Mouse (Mus musculus) forebrain, embryonic 16.5 days (tissue): ENCODE measurements at regions not wholly inside any gene's neighbourhood (a gene's known extent, or its start where the extent isn't known, plus 50 kb on each side); places are given as distances from the start of the nearest gene placed in this dataset.
"Not testable (repeated sequence)": the region's sequence is repeated elsewhere in the genome, so short reads cannot be mapped to it uniquely, and the experiment has no call there.

Experiments used
- ATAC-seq: fragments of 200-750 bp; cut with Nextera tagmentation; 2 replicates; pipeline ENCODE4 v1.8.0; 2017; ENCODE audit warnings: mild to moderate bottlenecking, moderate library complexity
- H3K27ac ChIP-seq: fragments of 300-500 bp; sonication (generic); 2 replicates; pipeline ENCODE4 v1.5.1; 2014; ENCODE audit warnings: low read length, control low read depth
- H3K27me3 ChIP-seq: fragments of 300-500 bp; sonication (generic); replicated peaks from 2 replicates; pipeline ENCODE4 v1.6.1; 2014; ENCODE audit warnings: low read length; ENCODE audit not compliant: control insufficient read depth, insufficient read depth
- H3K36me3 ChIP-seq: fragments of 300-500 bp; sonication (generic); 2 replicates; pipeline ENCODE4 v1.6.1; 2014; ENCODE audit not compliant: control insufficient read depth, insufficient read depth
- H3K4me1 ChIP-seq: fragments of 300-500 bp; sonication (generic); replicated peaks from 2 replicates; pipeline ENCODE4 v1.6.1; 2014; ENCODE audit warnings: low read length; ENCODE audit not compliant: control insufficient read depth, insufficient read depth
- H3K4me2 ChIP-seq: fragments of 300-500 bp; sonication (generic); 2 replicates; pipeline ENCODE4 v1.6.1; 2014; ENCODE audit warnings: mild to moderate bottlenecking, low read length, control low read depth
- H3K4me3 ChIP-seq: fragments of 300-500 bp; sonication (generic); replicated peaks from 2 replicates; pipeline ENCODE4 v1.5.1; 2014; ENCODE audit warnings: mild to moderate bottlenecking, low read length, control low read depth
- H3K9ac ChIP-seq: fragments of 300-500 bp; sonication (generic); replicated peaks from 2 replicates; pipeline ENCODE4 v1.6.1; 2014; ENCODE audit warnings: low read depth, low read length, control low read depth
- H3K9me3 ChIP-seq: fragments of 300-500 bp; sonication (generic); 2 replicates; pipeline ENCODE4 v1.6.1; 2016; ENCODE audit warnings: low read length; ENCODE audit not compliant: control insufficient read depth
- WGBS: fragments of 180-500 bp; shearing (Covaris S2); extraction: QIAGEN DNeasy Blood & Tissue Kit; methylation state at CpG from one replicate; pipeline ENCODE4 v1.1.7; 2014; 5-methylcytosine and 5-hydroxymethylcytosine counted together

DNA sequence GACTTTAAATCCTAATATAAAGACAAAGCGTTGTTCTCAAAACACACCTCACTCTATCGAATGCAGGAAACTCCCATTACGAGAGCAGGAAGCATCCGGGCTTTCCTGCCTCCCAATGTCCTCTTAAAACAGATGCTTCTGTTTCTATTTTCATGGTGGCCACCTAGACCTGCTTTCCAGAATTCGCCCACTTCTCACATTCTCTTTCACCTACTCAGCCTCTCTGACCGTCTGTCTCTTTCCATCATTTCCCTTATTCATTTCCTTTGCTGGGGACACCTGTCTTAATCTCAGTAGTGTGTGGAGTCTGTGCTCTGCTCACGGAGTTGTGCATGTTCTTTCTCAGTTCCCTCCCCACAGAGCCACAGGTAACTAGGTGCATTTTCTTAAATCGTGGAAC is 240.3 kb downstream of the Fam198b start:
- WGBS: 94% methylated on average over 8 of the region's 8 CpGs
- no peak overlapping the region for H3K27ac ChIP-seq
- no peak for ATAC-seq
- H3K4me1 ChIP-seq: no peaks in the 10 kb centered on the region
- H3K9ac ChIP-seq: no peak overlapping the region
- H3K36me3 ChIP-seq: no peaks in the 10 kb centered on the region
- no peak overlapping the region for H3K4me3 ChIP-seq
- H3K4me2 ChIP-seq: no peak overlapping the region
- no peaks in the 10 kb centered on the region for H3K27me3 ChIP-seq
- H3K9me3 ChIP-seq: no peaks in the 10 kb centered on the region

DNA sequence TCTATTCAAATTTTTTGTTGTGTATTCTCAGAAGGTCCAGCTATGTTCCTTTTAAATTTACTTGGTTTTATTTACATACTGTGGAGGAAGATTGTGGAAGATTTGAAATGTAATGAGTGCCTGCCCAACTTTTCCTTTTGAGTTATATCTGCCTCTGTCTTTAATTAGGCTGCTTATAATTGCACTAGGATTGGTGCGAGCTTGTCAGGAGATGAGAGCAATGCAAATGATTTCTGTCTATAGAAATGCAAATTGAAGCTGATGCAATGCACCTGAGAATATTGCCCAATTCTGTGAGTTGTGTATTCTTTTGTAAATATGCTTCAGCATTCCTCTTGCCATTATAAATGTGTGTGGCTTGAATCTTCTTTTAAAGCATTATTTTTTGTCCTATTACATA is 257.4 kb downstream of the Fam198b start:
- Histone ChIP-seq H3K4me1 (no peaks in the 10 kb centered on the region), H3K4me2 (no peak overlapping the region), H3K9ac (no peak overlapping the region), H3K27ac (no peak overlapping the region), H3K4me3 (no peak overlapping the region), H3K27me3 (no peaks in the 10 kb centered on the region), H3K9me3 (no peaks in the 10 kb centered on the region), H3K36me3 (no peaks in the 10 kb centered on the region)
- ATAC-seq: no peak
- WGBS: 13% methylated on average over 1 of the region's 1 CpGs

DNA sequence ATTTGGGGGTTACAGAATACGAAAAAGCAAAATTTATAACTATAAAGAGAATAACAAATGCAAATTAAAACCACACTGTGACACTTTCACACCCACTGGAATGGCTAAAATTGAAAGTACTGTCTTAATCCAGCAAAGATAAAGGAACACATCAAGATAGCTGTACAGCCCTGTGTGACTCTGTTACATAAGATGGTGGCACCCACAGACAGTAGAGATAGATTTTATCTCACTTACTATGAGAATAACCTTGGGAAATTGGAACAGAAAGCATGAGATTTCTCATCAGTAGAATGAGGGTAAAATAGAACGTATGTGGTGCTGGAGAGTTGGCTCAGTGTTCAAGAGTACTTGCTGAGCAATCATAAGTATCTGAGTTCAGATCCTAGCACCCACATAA is 276.1 kb downstream of the Fam198b start:
- H3K9ac ChIP-seq: no peak overlapping the region
- ATAC-seq: no peak
- no peaks in the 10 kb centered on the region for H3K9me3 ChIP-seq
- no peaks in the 10 kb centered on the region for H3K27me3 ChIP-seq
- no peaks in the 10 kb centered on the region for H3K4me1 ChIP-seq
- H3K4me3 ChIP-seq: no peak overlapping the region
- H3K27ac ChIP-seq: no peak overlapping the region
- no peaks in the 10 kb centered on the region for H3K36me3 ChIP-seq
- H3K4me2 ChIP-seq: no peak overlapping the region
- 87% methylated on average over 2 of the region's 2 CpGs for WGBS

DNA sequence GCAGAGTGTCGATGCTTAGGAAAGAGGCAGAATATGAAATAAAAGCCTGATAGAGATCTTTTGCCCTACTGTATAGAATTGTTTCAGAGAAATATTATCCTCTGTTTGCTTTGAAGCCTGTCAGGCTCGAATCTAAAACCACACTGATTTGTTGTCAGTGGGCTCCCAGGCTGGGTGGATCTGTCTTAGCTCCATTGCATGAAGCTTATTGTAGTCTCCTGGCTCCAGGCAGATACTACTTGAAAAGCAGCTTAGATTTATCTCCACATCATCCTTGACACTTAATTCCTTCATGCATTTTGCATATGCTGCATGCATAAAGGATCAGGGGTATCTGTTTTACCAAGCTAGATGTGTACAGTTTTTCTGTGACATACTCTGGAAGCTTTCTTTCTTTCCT is 297.4 kb downstream of the Fam198b start:
- Histone ChIP-seq H3K4me3 (no peak overlapping the region), H3K9me3 (no peaks in the 10 kb centered on the region), H3K27ac (no peak overlapping the region), H3K27me3 (no peaks in the 10 kb centered on the region), H3K4me1 (no peaks in the 10 kb centered on the region), H3K9ac (no peak overlapping the region), H3K36me3 (no peaks in the 10 kb centered on the region), H3K4me2 (no peak overlapping the region)
- WGBS: 64% methylated on average over 2 of the region's 2 CpGs
- ATAC-seq: no peak

DNA sequence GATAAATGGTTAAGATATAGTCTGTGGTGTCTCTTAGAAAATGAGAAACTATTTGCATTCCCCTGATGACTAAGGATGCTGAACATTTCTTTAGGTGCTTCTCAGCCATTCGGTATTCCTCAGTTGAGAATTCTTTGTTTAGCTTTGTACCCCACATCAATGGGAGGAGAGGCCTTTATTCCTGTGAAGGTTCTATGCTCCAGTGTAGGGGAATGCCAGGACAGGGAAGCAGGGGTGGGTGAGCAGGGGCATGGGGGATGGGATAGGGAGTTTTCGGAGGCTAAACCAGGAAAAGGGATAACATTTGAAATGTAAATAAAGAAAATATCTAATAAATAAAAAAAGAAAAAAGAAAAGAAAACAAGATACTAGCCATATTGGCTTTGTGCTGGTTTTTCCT is 297.8 kb downstream of the Fam198b start:
- not testable (repeated sequence) for ATAC-seq, H3K9me3 ChIP-seq, H3K9ac ChIP-seq, H3K36me3 ChIP-seq, H3K4me2 ChIP-seq, H3K27me3 ChIP-seq, H3K4me3 ChIP-seq, H3K4me1 ChIP-seq, H3K27ac ChIP-seq
- 38% methylated on average over 2 of the region's 2 CpGs for WGBS

DNA sequence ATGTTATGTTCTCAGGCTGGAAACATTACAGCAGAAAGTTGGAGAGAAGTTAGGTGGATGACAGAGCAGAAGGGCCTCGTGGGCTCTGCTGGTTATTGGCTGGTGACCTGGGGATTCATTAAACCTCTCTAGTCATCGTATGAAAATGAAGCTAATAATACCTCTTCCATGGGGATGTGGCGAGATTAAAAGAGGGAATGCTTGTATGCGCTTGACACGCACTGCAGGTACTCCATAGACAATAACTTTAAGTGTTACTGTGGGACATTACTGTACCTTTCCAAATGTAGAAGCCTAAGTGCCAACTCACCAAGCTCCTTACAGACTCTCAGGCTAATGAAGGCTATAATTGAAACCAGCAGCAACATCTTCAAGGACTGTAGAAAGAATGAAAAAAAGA is 303.1 kb downstream of the Fam198b start:
- WGBS: 80% methylated on average over 5 of the region's 5 CpGs
- H3K9me3 ChIP-seq: no peaks in the 10 kb centered on the region
- H3K9ac ChIP-seq: no peak overlapping the region
- no peak for ATAC-seq
- no peaks in the 10 kb centered on the region for H3K36me3 ChIP-seq
- no peak overlapping the region for H3K4me2 ChIP-seq
- no peak overlapping the region for H3K4me3 ChIP-seq
- H3K4me1 ChIP-seq: no peaks in the 10 kb centered on the region
- H3K27ac ChIP-seq: no peak overlapping the region
- H3K27me3 ChIP-seq: no peaks in the 10 kb centered on the region

DNA sequence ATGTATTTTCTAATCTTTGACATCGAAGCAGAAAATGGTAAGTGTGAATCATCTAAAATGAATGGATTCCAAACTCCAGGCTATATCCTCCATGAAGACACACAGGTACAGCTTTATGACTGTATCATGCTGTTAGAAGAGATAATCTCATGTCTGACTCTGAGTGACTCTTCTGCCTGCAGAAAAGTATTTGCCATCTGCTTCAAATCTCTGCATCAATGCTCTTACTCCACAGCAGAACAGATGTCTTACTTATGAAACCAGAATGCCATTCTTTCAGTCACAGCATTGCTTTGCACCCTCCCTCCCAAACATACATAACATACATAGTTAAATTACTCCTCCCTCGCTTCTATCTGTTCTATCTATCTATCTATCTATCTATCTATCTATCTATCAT is 316.6 kb downstream of the Fam198b start:
- H3K9me3 ChIP-seq: no peaks in the 10 kb centered on the region
- no peak overlapping the region for H3K4me3 ChIP-seq
- H3K4me2 ChIP-seq: no peak overlapping the region
- H3K9ac ChIP-seq: no peak overlapping the region
- H3K27ac ChIP-seq: no peak overlapping the region; the same call in 1 of the 2 replicates
- H3K27me3 ChIP-seq: no peaks in the 10 kb centered on the region
- H3K36me3 ChIP-seq: no peaks in the 10 kb centered on the region
- no peak for ATAC-seq
- peaks cover 4% of the 10 kb centered on the region for H3K4me1 ChIP-seq
- 85% methylated on average over 2 of the region's 2 CpGs for WGBS

DNA sequence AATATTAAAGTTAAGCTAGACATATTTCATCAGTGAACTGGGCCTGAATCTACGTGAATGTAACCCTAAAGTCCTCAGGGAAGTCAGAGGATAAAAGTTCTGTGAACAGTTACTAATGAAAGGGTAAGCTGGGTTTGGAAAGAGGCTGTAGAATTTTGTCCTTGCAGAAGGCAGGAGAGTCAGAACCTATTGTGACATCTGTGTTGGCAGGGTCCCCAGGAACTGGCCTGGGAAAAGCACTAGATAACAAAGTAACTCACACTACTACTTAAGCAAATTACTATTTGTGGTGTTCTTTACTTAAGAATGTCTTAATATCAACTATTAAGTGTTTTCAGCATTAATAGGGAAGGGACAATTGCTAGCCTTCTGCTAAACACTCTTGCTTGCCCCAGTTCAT is 320.5 kb downstream of the Fam198b start:
- H3K4me2 ChIP-seq: no peak overlapping the region
- peaks cover 8% of the 10 kb centered on the region for H3K4me1 ChIP-seq
- H3K4me3 ChIP-seq: no peak overlapping the region
- H3K36me3 ChIP-seq: no peaks in the 10 kb centered on the region
- 36% methylated on average over 1 of the region's 1 CpGs for WGBS
- H3K27ac ChIP-seq: no peak overlapping the region; the same call in 1 of the 2 replicates
- no peak overlapping the region for H3K9ac ChIP-seq
- no peaks in the 10 kb centered on the region for H3K9me3 ChIP-seq
- no peaks in the 10 kb centered on the region for H3K27me3 ChIP-seq
- ATAC-seq: no peak

DNA sequence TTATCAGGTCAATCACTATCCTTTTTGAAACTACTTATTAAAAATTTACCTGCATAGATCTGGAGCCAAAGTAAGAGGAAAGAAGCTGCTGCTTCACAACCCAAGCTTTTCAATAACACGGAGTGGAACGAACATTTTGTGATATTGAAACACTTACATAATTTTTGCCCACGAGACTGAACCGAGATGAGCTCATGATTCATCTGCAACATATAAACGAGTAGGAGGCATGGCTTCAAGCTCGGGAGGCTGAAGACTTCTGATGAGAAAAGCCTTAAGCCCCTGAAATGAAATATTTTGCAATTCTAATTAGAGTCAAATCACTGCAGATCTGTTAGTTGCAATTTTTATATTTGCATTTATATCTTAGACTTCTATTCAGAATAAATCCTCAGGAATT is 321.0 kb downstream of the Fam198b start:
- no peaks in the 10 kb centered on the region for H3K36me3 ChIP-seq
- no peak overlapping the region for H3K9ac ChIP-seq
- H3K4me1 ChIP-seq: peaks cover 8% of the 10 kb centered on the region
- H3K9me3 ChIP-seq: no peaks in the 10 kb centered on the region
- H3K4me3 ChIP-seq: no peak overlapping the region
- whole genome bisulfite sequencing: 48% methylated on average over 6 of the region's 6 CpGs
- no peak overlapping the region for H3K4me2 ChIP-seq
- no peak for ATAC-seq
- no peaks in the 10 kb centered on the region for H3K27me3 ChIP-seq
- H3K27ac ChIP-seq: peak overlapping the region; percentile 12; the same call in 1 of the 2 replicates

DNA sequence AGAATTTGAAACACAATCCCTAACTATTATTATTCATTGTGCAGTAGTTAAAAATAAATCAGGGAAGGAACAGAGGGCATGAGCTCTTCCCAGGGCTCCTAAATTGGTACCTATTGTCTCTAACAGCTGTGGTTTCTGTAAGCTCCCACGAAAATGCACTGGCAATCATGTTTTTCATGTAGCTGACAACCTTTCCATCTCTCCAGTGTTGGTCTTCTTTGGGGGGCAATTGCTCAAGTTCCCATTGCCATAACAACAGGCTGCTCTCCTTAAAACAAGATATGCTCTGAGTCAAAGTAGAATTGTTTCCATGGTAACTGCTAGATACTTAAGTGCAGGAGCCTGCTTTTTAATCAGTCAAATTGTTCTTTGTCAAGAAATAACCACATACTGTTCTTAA is 322.7 kb downstream of the Fam198b start:
- ATAC-seq: peak; percentile 79
- H3K27ac ChIP-seq: peak overlapping the region; percentile 72

More for the DNA sequence above, 322.7 kb downstream of the Fam198b start:
- H3K9me3 ChIP-seq: no peaks in the 10 kb centered on the region
- H3K4me2 ChIP-seq: no peak overlapping the region
- H3K4me3 ChIP-seq: no peak overlapping the region
- no peaks in the 10 kb centered on the region for H3K36me3 ChIP-seq
- H3K9ac ChIP-seq: no peak overlapping the region
- WGBS: 11% methylated on average over 1 of the region's 1 CpGs
- peaks cover 12% of the 10 kb centered on the region; the same call in 1 of the 2 replicates for H3K4me1 ChIP-seq
- H3K27me3 ChIP-seq: no peaks in the 10 kb centered on the region
